Mouse (Mus musculus): ENCODE measurements around the gene Mcoln1. TPM values are rescaled to one million over a fixed set of nuclear protein-coding genes. Genes with fewer than 3 reads are reported as not detected.

Gene Mcoln1
- polyA plus RNA-seq, 1 experiment from 2014 or later: 113 TPM

- H3K4me2 ChIP-seq (ENCODE audit: low read length): no peak within 1 kb of the TSS
- no peak within 1 kb of the TSS for H3K27ac ChIP-seq (ENCODE audit: low read depth, low read length)
- ATAC-seq: no peak
- H3K27me3 ChIP-seq (replicated peaks; ENCODE audit: control insufficient read depth, insufficient read depth, low read length): no peaks in the 10 kb centered on the region
- no peak within 1 kb of the TSS for H3K9ac ChIP-seq (ENCODE audit: low read depth, low read length)
- H3K4me3 ChIP-seq (ENCODE audit: low read length): no peak within 1 kb of the TSS
- no peaks in the 10 kb centered on the region for H3K36me3 ChIP-seq (ENCODE audit: control insufficient read depth, insufficient read depth, low read length)
- H3K4me1 ChIP-seq (ENCODE audit: control insufficient read depth, insufficient read depth, low read depth, low read length): peaks cover 4% of the 10 kb centered on the region; the same call in 1 of the 2 replicates
- H3K9me3 ChIP-seq (ENCODE audit: control insufficient read depth, low read length): no peaks in the 10 kb centered on the region
These were observed 29.7 kb upstream of the Mcoln1 start, which contains the start of gene Tex45 for GRCm38 (mm10) chr8:3470562-3470961. Gene Tex45 (plus strand): TSS chr8:3470862.

GRCm38 (mm10) chr8:3475715-3476429 lies 24.4 kb upstream of the Mcoln1 start:
- Histone ChIP-seq H3K4me1 (ENCODE audit: control insufficient read depth, insufficient read depth, low read depth, low read length) (no peaks in the 10 kb centered on the region), H3K27ac (ENCODE audit: low read depth, low read length) (no peak overlapping the region), H3K36me3 (ENCODE audit: control insufficient read depth, insufficient read depth, low read length) (no peaks in the 10 kb centered on the region), H3K4me2 (ENCODE audit: low read length) (peak overlapping the region; percentile 58), H3K9me3 (ENCODE audit: control insufficient read depth, low read length) (no peaks in the 10 kb centered on the region), H3K27me3 (replicated peaks; ENCODE audit: control insufficient read depth, insufficient read depth, low read length) (no peaks in the 10 kb centered on the region), H3K4me3 (ENCODE audit: low read length) (peak overlapping the region; percentile 35), H3K9ac (ENCODE audit: low read depth, low read length) (peak overlapping the region; percentile 60)
- peak; percentile 76 for ATAC-seq
- WGBS: 28% methylated on average over 37 of the region's 37 CpGs

- H3K9me3 ChIP-seq (ENCODE audit: control insufficient read depth, low read length): no peaks in the 10 kb centered on the region
- H3K27ac ChIP-seq (ENCODE audit: low read depth, low read length): no peak overlapping the region
- no peak overlapping the region for H3K4me3 ChIP-seq (ENCODE audit: low read length)
- no peaks in the 10 kb centered on the region for H3K36me3 ChIP-seq (ENCODE audit: control insufficient read depth, insufficient read depth, low read length)
- ATAC-seq: no peak
- no peaks in the 10 kb centered on the region for H3K4me1 ChIP-seq (ENCODE audit: control insufficient read depth, insufficient read depth, low read depth, low read length)
- no peak overlapping the region for H3K9ac ChIP-seq (ENCODE audit: low read depth, low read length)
- no peak overlapping the region for H3K4me2 ChIP-seq (ENCODE audit: low read length)
- WGBS: 83% methylated on average over 4 of the region's 4 CpGs
- no peaks in the 10 kb centered on the region for H3K27me3 ChIP-seq (replicated peaks; ENCODE audit: control insufficient read depth, insufficient read depth, low read length)
These were observed 20.0 kb upstream of the Mcoln1 start for GRCm38 (mm10) chr8:3480221-3480785.

GRCm38 (mm10) chr8:3481605-3482004 lies 18.7 kb upstream of the Mcoln1 start:
- WGBS: 63% methylated on average over 5 of the region's 5 CpGs
- no peak for ATAC-seq
- H3K4me1 ChIP-seq (ENCODE audit: control insufficient read depth, insufficient read depth, low read depth, low read length): no peaks in the 10 kb centered on the region
- no peak overlapping the region for H3K4me3 ChIP-seq (ENCODE audit: low read length)
- H3K36me3 ChIP-seq (ENCODE audit: control insufficient read depth, insufficient read depth, low read length): no peaks in the 10 kb centered on the region
- H3K27ac ChIP-seq (ENCODE audit: low read depth, low read length): no peak overlapping the region
- no peak overlapping the region for H3K4me2 ChIP-seq (ENCODE audit: low read length)
- no peak overlapping the region for H3K9ac ChIP-seq (ENCODE audit: low read depth, low read length)
- no peaks in the 10 kb centered on the region for H3K9me3 ChIP-seq (ENCODE audit: control insufficient read depth, low read length)
- no peaks in the 10 kb centered on the region for H3K27me3 ChIP-seq (replicated peaks; ENCODE audit: control insufficient read depth, insufficient read depth, low read length)

- H3K9ac ChIP-seq (ENCODE audit: low read depth, low read length): no peak overlapping the region
- no peaks in the 10 kb centered on the region for H3K27me3 ChIP-seq (replicated peaks; ENCODE audit: control insufficient read depth, insufficient read depth, low read length)
- ATAC-seq: no peak
- 90% methylated on average over 22 of the region's 22 CpGs for WGBS
- no peaks in the 10 kb centered on the region for H3K4me1 ChIP-seq (ENCODE audit: control insufficient read depth, insufficient read depth, low read depth, low read length)
- H3K36me3 ChIP-seq (ENCODE audit: control insufficient read depth, insufficient read depth, low read length): no peaks in the 10 kb centered on the region
- H3K4me2 ChIP-seq (ENCODE audit: low read length): no peak overlapping the region
- H3K27ac ChIP-seq (ENCODE audit: low read depth, low read length): no peak overlapping the region
- no peak overlapping the region for H3K4me3 ChIP-seq (ENCODE audit: low read length)
- H3K9me3 ChIP-seq (ENCODE audit: control insufficient read depth, low read length): no peaks in the 10 kb centered on the region
These were observed 18.0 kb upstream of the Mcoln1 start for GRCm38 (mm10) chr8:3482240-3482740.

- Histone ChIP-seq H3K4me1 (ENCODE audit: control insufficient read depth, insufficient read depth, low read depth, low read length) (no peaks in the 10 kb centered on the region), H3K9me3 (ENCODE audit: control insufficient read depth, low read length) (no peaks in the 10 kb centered on the region), H3K9ac (ENCODE audit: low read depth, low read length) (no peak overlapping the region), H3K27me3 (replicated peaks; ENCODE audit: control insufficient read depth, insufficient read depth, low read length) (no peaks in the 10 kb centered on the region), H3K27ac (ENCODE audit: low read depth, low read length) (no peak overlapping the region), H3K4me2 (ENCODE audit: low read length) (no peak overlapping the region), H3K36me3 (ENCODE audit: control insufficient read depth, insufficient read depth, low read length) (no peaks in the 10 kb centered on the region), H3K4me3 (ENCODE audit: low read length) (no peak overlapping the region)
- ATAC-seq: no peak
- 87% methylated on average over 7 of the region's 7 CpGs for WGBS
These were observed 16.7 kb upstream of the Mcoln1 start for GRCm38 (mm10) chr8:3483546-3483945.

- Histone ChIP-seq H3K9ac (ENCODE audit: low read depth, low read length) (no peak overlapping the region), H3K36me3 (ENCODE audit: control insufficient read depth, insufficient read depth, low read length) (no peaks in the 10 kb centered on the region), H3K9me3 (ENCODE audit: control insufficient read depth, low read length) (no peaks in the 10 kb centered on the region), H3K27me3 (replicated peaks; ENCODE audit: control insufficient read depth, insufficient read depth, low read length) (no peaks in the 10 kb centered on the region), H3K27ac (ENCODE audit: low read depth, low read length) (no peak overlapping the region), H3K4me1 (ENCODE audit: control insufficient read depth, insufficient read depth, low read depth, low read length) (no peaks in the 10 kb centered on the region), H3K4me2 (ENCODE audit: low read length) (no peak overlapping the region), H3K4me3 (ENCODE audit: low read length) (no peak overlapping the region)
- no peak for ATAC-seq
- 22% methylated on average over 5 of the region's 5 CpGs for WGBS
These were observed 15.1 kb upstream of the Mcoln1 start for GRCm38 (mm10) chr8:3485192-3485591.

- Histone ChIP-seq H3K9ac (ENCODE audit: low read depth, low read length) (peak within 1 kb of the TSS; percentile 97), H3K4me1 (ENCODE audit: control insufficient read depth, insufficient read depth, low read depth, low read length) (0 out of 2 replicates have a peak, but pooled peaks cover 2% of the 10 kb centered on the region), H3K36me3 (ENCODE audit: control insufficient read depth, insufficient read depth, low read length) (peaks cover 19% of the 10 kb centered on the region), H3K27me3 (replicated peaks; ENCODE audit: control insufficient read depth, insufficient read depth, low read length) (no peaks in the 10 kb centered on the region), H3K9me3 (ENCODE audit: control insufficient read depth, low read length) (peaks cover 2% of the 10 kb centered on the region; the same call in 1 of the 2 replicates), H3K4me3 (ENCODE audit: low read length) (peak within 1 kb of the TSS; percentile 88), H3K27ac (ENCODE audit: low read depth, low read length) (peak within 1 kb of the TSS; percentile 93), H3K4me2 (ENCODE audit: low read length) (peak within 1 kb of the TSS; percentile 75)
- peak; percentile 91 for ATAC-seq
- under 1% methylated on average over 57 of the region's 64 CpGs for WGBS
These were observed 7.1 kb upstream of the Mcoln1 start, which contains the start of gene Zfp358 for GRCm38 (mm10) chr8:3492901-3493844. Gene Zfp358 (plus strand): TSS chr8:3493138.
